Mouse (Mus musculus) bone marrow, adult 2 months (tissue): ENCODE results near the gene Amdhd1. TPM values are rescaled to one million over a fixed set of nuclear protein-coding genes. Genes with fewer than 3 reads are reported as not detected.

Experiments
- H3K27ac ChIP-seq: fragments of 200-500 bp; 2 replicates; pipeline ENCODE4 v1.5.1; 2012; ENCODE audit warnings: low read depth, mild to moderate bottlenecking, control low read depth, inconsistent platforms, low read length; ENCODE audit not compliant: control insufficient read depth, poor library complexity, insufficient read depth
- H3K4me1 ChIP-seq: fragments of 200-500 bp; 2 replicates; pipeline ENCODE4 v1.6.1; 2011; ENCODE audit warnings: low read length; ENCODE audit not compliant: control insufficient read depth, insufficient read depth
- H3K4me3 ChIP-seq: fragments of 200-500 bp; replicated peaks from 2 replicates; pipeline ENCODE3; 2011; ENCODE audit warnings: mild to moderate bottlenecking, low read depth, low read length, control low read depth; ENCODE audit not compliant: control insufficient read depth
- CTCF ChIP-seq: fragments of 200-500 bp; IDR thresholded peaks from 2 replicates; pipeline ENCODE4 v1.5.1; 2011; ENCODE audit warnings: low read length, control low read depth; ENCODE audit not compliant: control insufficient read depth, insufficient read depth
- POLR2A ChIP-seq: fragments of 200-500 bp; IDR thresholded peaks from 2 replicates; pipeline ENCODE4 v1.6.1; 2011; ENCODE audit warnings: low read depth, mild to moderate bottlenecking, control low read depth, low read length, borderline replicate concordance; ENCODE audit not compliant: control insufficient read depth
- WGBS: fragments of 180-500 bp; shearing (Covaris S2); methylation state at CpG from one replicate; pipeline ENCODE4 v1.1.7; 2018; 5-methylcytosine and 5-hydroxymethylcytosine counted together
- polyA plus RNA-seq: library from polyadenylated mRNA; stranded (reverse); fragments of >200 nt; gene quantifications from 2 replicates; pipeline ENCODE4 v1.2.4, GENCODE M21; 2011; ENCODE audit warnings: low replicate concordance; ENCODE audit not compliant: missing spikeins, insufficient read depth, insufficient read length

The Amdhd1 gene
- polyA plus RNA-seq, 1 experiment, result 1.4 TPM

GRCm38 (mm10) chr10:93547741-93548270, 8.0 kb upstream of the Amdhd1 start:
- no peak overlapping the region for H3K27ac ChIP-seq
- H3K4me3 ChIP-seq, result no peak overlapping the region
- TF ChIP-seq CTCF, result no peak
- no peak for TF ChIP-seq POLR2A
- no peaks in the 10 kb centered on the region for H3K4me1 ChIP-seq
- WGBS, result 89% methylated on average over 4 of the region's 4 CpGs

GRCm38 (mm10) chr10:93544172-93544571, 4.3 kb upstream of the Amdhd1 start:
- H3K4me1 ChIP-seq, result peaks cover 6% of the 10 kb centered on the region
- TF ChIP-seq CTCF (no peak), POLR2A (no peak)
- 77% methylated on average over 5 of the region's 5 CpGs for WGBS
- no peak overlapping the region for H3K27ac ChIP-seq
- no peak overlapping the region for H3K4me3 ChIP-seq

GRCm38 (mm10) chr10:93543176-93543575, 3.3 kb upstream of the Amdhd1 start:
- WGBS, result 82% methylated on average over 6 of the region's 6 CpGs
- Histone ChIP-seq H3K4me3 (no peak overlapping the region), H3K4me1 (peaks cover 6% of the 10 kb centered on the region), H3K27ac (no peak overlapping the region)
- TF ChIP-seq POLR2A (no peak), CTCF (no peak)

- Histone ChIP-seq H3K27ac (no peak overlapping the region), H3K4me3 (no peak overlapping the region), H3K4me1 (peaks cover 6% of the 10 kb centered on the region)
- 39% methylated on average over 4 of the region's 4 CpGs for WGBS
- TF ChIP-seq POLR2A (no peak), CTCF (no peak)
Observed at GRCm38 (mm10) chr10:93542356-93542755, 2.5 kb upstream of the Amdhd1 start.

GRCm38 (mm10) chr10:93541585-93541984, 1.8 kb upstream of the Amdhd1 start:
- H3K4me3 ChIP-seq, result no peak overlapping the region
- no peak overlapping the region for H3K27ac ChIP-seq
- H3K4me1 ChIP-seq, result peaks cover 6% of the 10 kb centered on the region
- WGBS, result 70% methylated on average over 1 of the region's 1 CpGs
- TF ChIP-seq CTCF, result no peak
- TF ChIP-seq POLR2A, result no peak

GRCm38 (mm10) chr10:93540431-93541210, 788 bp upstream of the Amdhd1 start, which contains the start of gene Ccdc38:
Gene Ccdc38, plus strand, starts transcription at chr10:93540632.
- H3K4me3 ChIP-seq, result peak within 1 kb of the TSS; percentile 96
- H3K27ac ChIP-seq, result peak within 1 kb of the TSS; percentile 46
- 41% methylated on average over 17 of the region's 17 CpGs for WGBS
- TF ChIP-seq CTCF (no peak), POLR2A (0 out of 2 replicates have a peak, but pooled peaks have one; percentile 6)
- peaks cover 6% of the 10 kb centered on the region for H3K4me1 ChIP-seq

- no peak for TF ChIP-seq CTCF
- no peak for TF ChIP-seq POLR2A
- Histone ChIP-seq H3K4me3 (no peak overlapping the region), H3K4me1 (peaks cover 6% of the 10 kb centered on the region), H3K27ac (no peak overlapping the region)
- WGBS, result 91% methylated on average over 6 of the region's 6 CpGs
Observed at GRCm38 (mm10) chr10:93538818-93539217, 1.0 kb downstream of the Amdhd1 start.

GRCm38 (mm10) chr10:93538287-93538686, 1.5 kb downstream of the Amdhd1 start:
- Histone ChIP-seq H3K4me3 (no peak overlapping the region), H3K27ac (no peak overlapping the region), H3K4me1 (peaks cover 6% of the 10 kb centered on the region)
- no peak for TF ChIP-seq POLR2A
- no peak for TF ChIP-seq CTCF
- 74% methylated on average over 2 of the region's 2 CpGs for WGBS
